In genomic region chr7:63918771-63919768, GRCm38 (mm10) we compare ENCODE assay signal across 13 mouse cellular contexts. TPM values are rescaled to one million over a fixed set of nuclear protein-coding genes. Genes with fewer than 3 reads are reported as not detected.
DNase-seq lines count a peak whose midpoint lies in the region; ATAC-seq and TF ChIP-seq lines count a peak whose summit lies in the region.
"Had no signal": no experiment of that assay in that cellular context is flagged by ENCODE, and none has a peak within 500 bp of the region (broad histone marks: within the 10 kb centered on the region; RNA-seq: fewer than 3 reads in every experiment).

No protein-coding gene starts in this region.

- TF ChIP-seq EP300 in liver, postnatal 0 days (IDR thresholded peaks at IDR 0.05; ENCODE audit: low read depth) = no peak

- H3K4me2 ChIP-seq in kidney, embryonic 16.5 days (replicated peaks; ENCODE audit: low read depth, low read length) = no peak overlapping the region
- no peak overlapping the region for H3K4me2 ChIP-seq in liver, postnatal 0 days (ENCODE audit: low read depth, low read length)
- no peak overlapping the region for H3K4me2 ChIP-seq in intestine, embryonic 16.5 days (ENCODE audit: low read depth, low read length)

- peaks cover 36% of the 10 kb centered on the region for H3K4me1 ChIP-seq in kidney, embryonic 16.5 days (ENCODE audit: insufficient read depth, low read length)
- peaks cover 88% of the 10 kb centered on the region for H3K4me1 ChIP-seq in liver, postnatal 0 days (ENCODE audit: insufficient read depth)
- peaks cover 43% of the 10 kb centered on the region for H3K4me1 ChIP-seq in intestine, embryonic 16.5 days (ENCODE audit: control insufficient read depth, insufficient read depth, low read length)

- WGBS in kidney, embryonic 16.5 days = 66% methylated on average over 12 of the region's 12 CpGs
- WGBS in liver, postnatal 0 days (ENCODE audit: insufficient replicate concordance) = 77% methylated on average over 12 of the region's 12 CpGs
- 80% methylated on average over 12 of the region's 12 CpGs for WGBS in intestine, embryonic 16.5 days

- DNase-seq in adrenal gland, postnatal 14 days = peak; percentile 48
- no peak for DNase-seq in adrenal gland, adult 8-10 months
- DNase-seq in kidney, postnatal 14 days = no peak
- no peak for DNase-seq in liver, postnatal 0 days
- no peak for DNase-seq in urinary bladder, postnatal 25 days (ENCODE audit: low spot score)

- H3K36me3 ChIP-seq in kidney, embryonic 16.5 days (ENCODE audit: insufficient read depth, low read length) = no peaks in the 10 kb centered on the region
- peaks cover 14% of the 10 kb centered on the region; the same call in 1 of the 2 replicates for H3K36me3 ChIP-seq in liver, postnatal 0 days (replicated peaks; ENCODE audit: insufficient read depth, low read length)
- H3K36me3 ChIP-seq in intestine, embryonic 16.5 days (ENCODE audit: control insufficient read depth, insufficient read depth, low read length) = no peaks in the 10 kb centered on the region

- no peak overlapping the region for H3K27ac ChIP-seq in kidney, embryonic 16.5 days (ENCODE audit: low read length)
- peak overlapping the region; percentile 25; the same call in 1 of the 2 replicates for H3K27ac ChIP-seq in liver, postnatal 0 days (ENCODE audit: low read depth)
- no peak overlapping the region for H3K27ac ChIP-seq in intestine, embryonic 16.5 days (ENCODE audit: low read length)

- no peaks in the 10 kb centered on the region for H3K27me3 ChIP-seq in kidney, embryonic 16.5 days (ENCODE audit: insufficient read depth, low read length)
- H3K27me3 ChIP-seq in liver, postnatal 0 days (ENCODE audit: insufficient read depth, low read length) = no peaks in the 10 kb centered on the region
- no peaks in the 10 kb centered on the region for H3K27me3 ChIP-seq in intestine, embryonic 16.5 days (replicated peaks; ENCODE audit: control insufficient read depth, insufficient read depth, low read length)

- ATAC-seq in kidney, embryonic 16.5 days (ENCODE audit: low FRiP score, low TSS enrichment) = peak; percentile 17; the same call in 1 of the 2 replicates
- 0 out of 2 replicates have a peak, but pooled peaks have one; percentile 16 for ATAC-seq in liver, postnatal 0 days
- ATAC-seq in monocyte, adult 5-6 weeks (replicated peaks; ENCODE audit: insufficient number of reproducible peaks, low FRiP score, low TSS enrichment, poor library complexity, severe bottlenecking) = peak; percentile 66
- ATAC-seq in intestine, embryonic 16.5 days = no peak

- no peaks in the 10 kb centered on the region for H3K9me3 ChIP-seq in kidney, embryonic 16.5 days (ENCODE audit: low read length)
- no peaks in the 10 kb centered on the region for H3K9me3 ChIP-seq in liver, postnatal 0 days (ENCODE audit: low read length)
- H3K9me3 ChIP-seq in intestine, embryonic 16.5 days (ENCODE audit: control insufficient read depth, low read length) = peaks cover 2% of the 10 kb centered on the region; the same call in 1 of the 2 replicates

- H3K4me3 ChIP-seq in kidney, embryonic 16.5 days (ENCODE audit: low read length) = no peak overlapping the region
- H3K4me3 ChIP-seq in liver, postnatal 0 days (ENCODE audit: low read depth, low read length) = no peak overlapping the region
- H3K4me3 ChIP-seq in intestine, embryonic 16.5 days (ENCODE audit: low read length) = no peak overlapping the region
- H3K4me3 ChIP-seq: myocyte had no signal

- no peak for TF ChIP-seq CTCF in liver, postnatal 0 days (IDR thresholded peaks at IDR 0.05; ENCODE audit: low read depth)

- H3K9ac ChIP-seq in kidney, embryonic 16.5 days (replicated peaks; ENCODE audit: low read length) = no peak overlapping the region
- no peak overlapping the region for H3K9ac ChIP-seq in liver, postnatal 0 days (replicated peaks)
- no peak overlapping the region for H3K9ac ChIP-seq in intestine, embryonic 16.5 days (ENCODE audit: low read depth, low read length)

RNA-seq across cellular contexts. Expression of gene E030018B13Rik, which starts 2.4 kb away (rescaled TPM):
- total RNA-seq in adrenal gland, postnatal 14 days (2021) = not detected in 2 replicates
- under 1 TPM in 1 of 4 experiments, not detected in 3; 0.45 TPM for total RNA-seq in adrenal gland, adult 8-10 months (2022)
- polyA plus RNA-seq in kidney, embryonic 16.5 days (2015; fragmentation: Nextera tagmentation; extraction: Ambion mirVana) = not detected in 2 replicates
- 0.14 TPM in 1 of 2 replicates, not detected in the other for polyA plus RNA-seq in liver, postnatal 0 days (2015; fragmentation: Nextera tagmentation; extraction: Ambion mirVana)
- total RNA-seq in monocyte, adult 5-6 weeks (2017) = 0.58 TPM in 1 of 3 replicates, not detected in the others
- not detected in 2 replicates for polyA plus RNA-seq in intestine, embryonic 16.5 days (2015; fragmentation: Nextera tagmentation; extraction: Ambion mirVana)
- total RNA-seq: heart, postnatal 14 days had no signal
- polyA plus RNA-seq: cortical plate, adult 2 months; liver, embryonic 16.5 days; urinary bladder, adult 2 months had no signal

RNA-seq across cellular contexts. Expression of gene Klf13, which starts 19.6 kb away (rescaled TPM):
- total RNA-seq in adrenal gland, postnatal 14 days (2021) = 85.8 and 102 TPM in 2 replicates
- total RNA-seq in adrenal gland, adult 8-10 months (2022) = 10 to 100 TPM; 56.8 to 83.6 (median 74.3) TPM
- 23.2 and 23.7 TPM in 2 replicates for polyA plus RNA-seq in kidney, embryonic 16.5 days (2015; fragmentation: Nextera tagmentation; extraction: Ambion mirVana)
- polyA plus RNA-seq in liver, postnatal 0 days (2015; fragmentation: Nextera tagmentation; extraction: Ambion mirVana) = 25.5 and 25.7 TPM in 2 replicates
- total RNA-seq in monocyte, adult 5-6 weeks (2017) = 106 to 183 TPM (median 115 TPM) in 3 replicates
- polyA plus RNA-seq in intestine, embryonic 16.5 days (2015; fragmentation: Nextera tagmentation; extraction: Ambion mirVana) = 23.1 and 23.3 TPM in 2 replicates
